ENCODE assay signal across 8 mouse cellular contexts in the genomic region with DNA sequence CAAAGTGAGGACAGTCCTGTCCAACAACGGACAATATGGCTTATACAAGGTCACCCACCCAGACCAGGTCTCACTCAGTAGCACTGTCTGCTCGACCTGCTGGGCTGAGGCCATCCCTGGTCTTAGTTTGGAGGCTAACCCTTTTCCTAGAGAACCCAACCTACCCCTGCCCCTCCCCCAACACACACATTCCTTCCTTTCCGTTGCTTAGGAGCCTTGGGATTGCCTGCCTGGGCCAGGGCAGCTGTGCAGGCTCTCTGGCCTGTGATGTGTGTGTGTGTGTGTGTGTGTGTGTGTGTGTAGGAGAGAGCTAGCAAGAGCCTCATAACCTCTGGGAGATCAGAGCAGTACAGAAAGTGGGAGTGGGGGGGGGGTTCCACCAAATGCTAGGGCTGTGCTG. TPM values are rescaled to one million over a fixed set of nuclear protein-coding genes. Genes with fewer than 3 reads are reported as not detected.
DNase-seq lines count a peak whose midpoint lies in the region; ATAC-seq lines count a peak whose summit lies in the region.

No protein-coding gene starts in this region.

- H3K36me3 ChIP-seq in hindbrain, embryonic 16.5 days (ENCODE audit: control insufficient read depth, insufficient read depth, low read length) = peaks cover 3% of the 10 kb centered on the region; the same call in 1 of the 2 replicates

- H3K4me2 ChIP-seq in hindbrain, embryonic 16.5 days (ENCODE audit: low read length) = peak overlapping the region; percentile 93

- ATAC-seq in hindbrain, embryonic 16.5 days = no peak

- peaks cover 24% of the 10 kb centered on the region for H3K4me1 ChIP-seq in hindbrain, embryonic 16.5 days (ENCODE audit: control insufficient read depth, insufficient read depth, low read depth, low read length)

- H3K9me3 ChIP-seq in hindbrain, embryonic 16.5 days (ENCODE audit: control insufficient read depth, low read length) = no peaks in the 10 kb centered on the region

- no peaks in the 10 kb centered on the region for H3K27me3 ChIP-seq in hindbrain, embryonic 16.5 days (replicated peaks; ENCODE audit: control insufficient read depth, insufficient read depth, low read length)

- no peak overlapping the region for H3K4me3 ChIP-seq in hindbrain, embryonic 16.5 days (ENCODE audit: low read length)

- peak overlapping the region; percentile 19; the same call in 1 of the 2 replicates for H3K9ac ChIP-seq in hindbrain, embryonic 16.5 days (ENCODE audit: low read depth, low read length)

- no peak overlapping the region for H3K27ac ChIP-seq in hindbrain, embryonic 16.5 days (ENCODE audit: low read depth, low read length)

- DNase-seq in cerebellum, postnatal 10 days = peak; percentile 43 to 45
- DNase-seq in cerebellum, adult 9-11 months = no peak
- peak; percentile 83 for DNase-seq in embryo, embryonic 11 days
- peak; percentile 47 to 63 for DNase-seq in lung, postnatal 4 days
- no peak for DNase-seq in layer of hippocampus, adult 9-11 months
- no peak for DNase-seq in urinary bladder, postnatal 25 days (ENCODE audit: low spot score)
- DNase-seq in cerebellum, adult 8-10 months = no peak

- WGBS in hindbrain, embryonic 16.5 days = 13% methylated on average over 3 of the region's 3 CpGs

RNA-seq across cellular contexts. Expression of gene N4bp3, which starts 2.1 kb away (rescaled TPM):
- polyA plus RNA-seq in hindbrain, embryonic 16.5 days (2015; fragmentation: Nextera tagmentation; extraction: Ambion mirVana) = 31.1 and 34.1 TPM in 2 replicates

RNA-seq across cellular contexts. Expression of gene D930048N14Rik, which starts 2.2 kb away (rescaled TPM):
- polyA plus RNA-seq in hindbrain, embryonic 16.5 days (2015; fragmentation: Nextera tagmentation; extraction: Ambion mirVana) = 1.4 and 1.8 TPM in 2 replicates

RNA-seq across cellular contexts. Expression of gene Rmnd5b, which starts 12.9 kb away (rescaled TPM):
- polyA plus RNA-seq in hindbrain, embryonic 16.5 days (2015; fragmentation: Nextera tagmentation; extraction: Ambion mirVana) = 79.8 and 82.2 TPM in 2 replicates

RNA-seq across cellular contexts. Expression of gene Nhp2, which starts 29.0 kb away (rescaled TPM):
- polyA plus RNA-seq in hindbrain, embryonic 16.5 days (2015; fragmentation: Nextera tagmentation; extraction: Ambion mirVana) = 98.4 and 103 TPM in 2 replicates

RNA-seq across cellular contexts. Expression of gene 0610009B22Rik, which starts 40.1 kb away (rescaled TPM):
- 90.0 and 106 TPM in 2 replicates for polyA plus RNA-seq in hindbrain, embryonic 16.5 days (2015; fragmentation: Nextera tagmentation; extraction: Ambion mirVana)

Comparison
In these comparisons a context has a peak if more than half of its experiments do, and no peak if none do; other contexts are left out.
1. DNase-seq: peak in cerebellum, postnatal 10 days (2 of 2), embryo, embryonic 11 days (single experiment) and lung, postnatal 4 days (2 of 2); none in cerebellum, adult 9-11 months (single experiment), layer of hippocampus, adult 9-11 months (single experiment), urinary bladder, postnatal 25 days (single experiment) and cerebellum, adult 8-10 months (single experiment).